Mouse (Mus musculus): ENCODE data around the gene Ift20. TPM values are rescaled to one million over a fixed set of nuclear protein-coding genes. Genes with fewer than 3 reads are reported as not detected.

Gene Ift20
- polyA plus RNA-seq, 1 experiment = 69.7 TPM

- TF ChIP-seq CTCF (IDR thresholded peaks at IDR 0.05; ENCODE audit: borderline replicate concordance, extremely low read depth, insufficient read depth, insufficient read length) (no peak), POLR2A (IDR thresholded peaks at IDR 0.05; ENCODE audit: borderline replicate concordance, extremely low read depth, insufficient read depth, insufficient read length, poor library complexity, severe bottlenecking) (no peak)
- peak; percentile 67 for DNase-seq (ENCODE audit: low read depth)
These were observed 33.1 kb upstream of the Ift20 start, which contains the start of gene Sebox for GRCm38 (mm10) chr11:78502909-78503650. TSS of gene Sebox (plus strand) at chr11:78503447.

- no peak for DNase-seq (ENCODE audit: low read depth)
- TF ChIP-seq POLR2A (IDR thresholded peaks at IDR 0.05; ENCODE audit: borderline replicate concordance, extremely low read depth, insufficient read depth, insufficient read length, poor library complexity, severe bottlenecking) = no peak
- no peak for TF ChIP-seq CTCF (IDR thresholded peaks at IDR 0.05; ENCODE audit: borderline replicate concordance, extremely low read depth, insufficient read depth, insufficient read length)
These were observed 30.7 kb upstream of the Ift20 start for GRCm38 (mm10) chr11:78505430-78505829.

GRCm38 (mm10) chr11:78509148-78509547 lies 27.0 kb upstream of the Ift20 start:
- TF ChIP-seq POLR2A (IDR thresholded peaks at IDR 0.05; ENCODE audit: borderline replicate concordance, extremely low read depth, insufficient read depth, insufficient read length, poor library complexity, severe bottlenecking) (no peak), CTCF (IDR thresholded peaks at IDR 0.05; ENCODE audit: borderline replicate concordance, extremely low read depth, insufficient read depth, insufficient read length) (peak; percentile 51; the same call in 1 of the 2 replicates)
- DNase-seq (ENCODE audit: low read depth) = peak; percentile 55

GRCm38 (mm10) chr11:78512025-78512957 lies 23.9 kb upstream of the Ift20 start, which contains the start of the genes Tmem199 and Poldip2:
TSS of gene Tmem199 (minus strand) at chr11:78512172.
TSS of gene Poldip2 (plus strand) at chr11:78512193.
- peak; percentile 98 for DNase-seq (ENCODE audit: low read depth)
- no peak for TF ChIP-seq CTCF (IDR thresholded peaks at IDR 0.05; ENCODE audit: borderline replicate concordance, extremely low read depth, insufficient read depth, insufficient read length)
- TF ChIP-seq POLR2A (IDR thresholded peaks at IDR 0.05; ENCODE audit: borderline replicate concordance, extremely low read depth, insufficient read depth, insufficient read length, poor library complexity, severe bottlenecking) = peak; percentile 100

DNA sequence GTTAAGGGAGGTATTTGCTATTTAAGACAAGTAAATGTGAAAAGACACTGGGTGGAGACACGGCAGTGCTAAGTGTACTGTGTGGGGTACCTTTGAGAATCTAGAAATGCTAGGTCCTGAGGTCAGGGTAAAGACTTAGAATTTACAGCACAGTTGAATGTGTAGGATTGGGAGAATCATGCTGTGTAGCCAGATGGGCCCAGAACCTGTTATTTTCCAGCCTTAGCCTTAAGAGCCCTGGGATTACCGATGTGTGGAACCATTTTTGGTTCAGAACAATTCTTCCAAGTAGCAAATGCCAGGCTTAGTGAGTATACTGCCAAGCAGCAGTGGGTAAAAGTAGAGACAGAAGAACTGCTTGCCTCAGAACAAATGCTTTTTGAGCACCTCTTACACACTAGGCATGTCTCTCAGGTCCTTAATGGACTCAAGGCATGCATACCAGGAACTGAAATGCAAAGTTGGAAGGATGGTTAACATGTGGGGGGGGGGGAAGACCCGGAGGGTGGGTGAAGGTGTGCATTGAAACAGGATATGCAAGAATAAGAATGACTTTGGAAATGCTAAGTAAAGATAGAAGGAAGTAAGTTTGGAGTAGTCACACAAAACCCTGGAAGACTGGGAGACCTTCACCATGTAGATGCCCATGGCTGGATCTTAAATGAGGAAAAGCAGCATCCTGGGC lies 22.9 kb upstream of the Ift20 start:
- no peak for DNase-seq (ENCODE audit: low read depth)
- TF ChIP-seq POLR2A (IDR thresholded peaks at IDR 0.05; ENCODE audit: borderline replicate concordance, extremely low read depth, insufficient read depth, insufficient read length, poor library complexity, severe bottlenecking) = no peak
- no peak for TF ChIP-seq CTCF (IDR thresholded peaks at IDR 0.05; ENCODE audit: borderline replicate concordance, extremely low read depth, insufficient read depth, insufficient read length)

DNA sequence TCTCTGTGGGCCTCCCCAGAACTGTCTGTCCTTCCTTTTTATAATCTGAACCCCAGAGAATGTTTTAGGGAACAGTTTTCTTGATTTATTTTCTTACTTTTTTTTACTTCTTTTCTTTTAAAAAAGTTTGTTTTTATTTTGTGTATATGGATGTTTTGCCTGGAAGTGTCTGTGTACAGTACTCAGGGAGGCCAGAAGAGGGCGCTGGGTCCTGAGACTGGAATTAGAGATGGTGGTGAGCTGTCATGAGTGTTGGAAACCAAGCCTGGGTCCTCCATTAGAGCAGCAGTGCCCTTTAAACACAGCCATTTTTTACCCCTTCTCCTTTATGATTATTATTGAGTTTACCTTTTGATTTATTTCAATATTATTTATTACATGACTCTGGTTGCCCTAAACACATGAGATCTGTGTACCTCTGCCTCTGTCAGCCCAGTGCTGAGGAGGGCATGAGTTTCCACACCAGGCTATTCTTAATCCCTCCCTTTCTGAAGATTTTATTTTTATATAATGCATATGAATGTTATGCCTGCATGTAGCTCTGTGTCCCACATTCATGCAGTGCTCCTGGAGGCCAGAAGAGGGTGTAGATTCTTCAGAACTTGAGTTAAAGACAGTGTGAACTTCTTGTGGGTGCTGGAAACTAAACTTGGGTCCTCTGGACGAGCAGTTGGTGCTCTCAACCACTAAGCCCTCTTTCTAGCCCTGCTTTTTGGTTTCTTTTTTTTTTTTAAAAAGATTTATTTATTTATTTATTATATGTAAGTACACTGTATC lies 20.4 kb upstream of the Ift20 start:
- DNase-seq (ENCODE audit: low read depth) = no peak
- TF ChIP-seq CTCF (IDR thresholded peaks at IDR 0.05; ENCODE audit: borderline replicate concordance, extremely low read depth, insufficient read depth, insufficient read length) = peak; percentile 44; the same call in 1 of the 2 replicates
- no peak for TF ChIP-seq POLR2A (IDR thresholded peaks at IDR 0.05; ENCODE audit: borderline replicate concordance, extremely low read depth, insufficient read depth, insufficient read length, poor library complexity, severe bottlenecking)

DNA sequence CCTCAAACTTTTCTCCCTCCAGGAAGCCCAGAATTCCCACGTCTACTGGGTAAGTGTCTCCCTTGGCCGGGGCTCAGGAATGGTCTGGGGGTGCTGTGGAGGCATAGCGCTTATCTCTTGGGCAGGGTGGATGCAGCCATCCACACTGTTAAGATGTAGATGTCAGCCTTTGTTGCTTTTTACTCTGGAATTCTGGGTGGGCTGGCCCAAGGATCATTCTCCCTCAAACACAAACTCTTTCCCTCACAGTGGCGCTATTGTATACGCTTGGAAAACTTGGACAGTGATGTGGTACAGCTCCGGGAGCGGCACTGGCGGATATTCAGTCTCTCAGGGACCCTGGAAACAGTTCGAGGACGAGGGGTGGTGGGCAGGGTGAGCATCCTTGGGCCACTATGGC lies 17.2 kb upstream of the Ift20 start:
- no peak for DNase-seq (ENCODE audit: low read depth)
- TF ChIP-seq POLR2A (IDR thresholded peaks at IDR 0.05; ENCODE audit: borderline replicate concordance, extremely low read depth, insufficient read depth, insufficient read length, poor library complexity, severe bottlenecking) (no peak), CTCF (IDR thresholded peaks at IDR 0.05; ENCODE audit: borderline replicate concordance, extremely low read depth, insufficient read depth, insufficient read length) (no peak)

DNA sequence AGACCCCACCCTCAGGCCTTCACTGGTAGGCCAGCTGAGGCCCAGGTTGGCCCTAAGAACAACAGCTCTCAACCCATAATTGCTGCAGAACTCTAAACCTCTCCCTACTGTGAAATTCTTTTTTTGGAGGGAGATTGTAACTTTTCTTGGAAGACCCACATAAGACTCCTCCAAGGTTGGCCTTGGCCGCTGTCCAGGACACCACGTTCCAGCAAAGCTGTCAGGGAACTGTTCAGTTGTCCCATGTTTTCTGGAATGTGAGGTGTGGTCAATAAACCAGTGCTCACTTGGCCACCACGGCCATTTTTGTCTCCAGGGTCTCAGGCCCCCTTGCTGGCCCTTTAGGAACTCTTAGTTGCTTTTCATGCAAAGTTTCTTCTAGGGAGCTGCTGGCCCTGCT lies 14.3 kb upstream of the Ift20 start:
- DNase-seq (ENCODE audit: low read depth) = no peak
- TF ChIP-seq POLR2A (IDR thresholded peaks at IDR 0.05; ENCODE audit: borderline replicate concordance, extremely low read depth, insufficient read depth, insufficient read length, poor library complexity, severe bottlenecking) = no peak
- TF ChIP-seq CTCF (IDR thresholded peaks at IDR 0.05; ENCODE audit: borderline replicate concordance, extremely low read depth, insufficient read depth, insufficient read length) = no peak

DNA sequence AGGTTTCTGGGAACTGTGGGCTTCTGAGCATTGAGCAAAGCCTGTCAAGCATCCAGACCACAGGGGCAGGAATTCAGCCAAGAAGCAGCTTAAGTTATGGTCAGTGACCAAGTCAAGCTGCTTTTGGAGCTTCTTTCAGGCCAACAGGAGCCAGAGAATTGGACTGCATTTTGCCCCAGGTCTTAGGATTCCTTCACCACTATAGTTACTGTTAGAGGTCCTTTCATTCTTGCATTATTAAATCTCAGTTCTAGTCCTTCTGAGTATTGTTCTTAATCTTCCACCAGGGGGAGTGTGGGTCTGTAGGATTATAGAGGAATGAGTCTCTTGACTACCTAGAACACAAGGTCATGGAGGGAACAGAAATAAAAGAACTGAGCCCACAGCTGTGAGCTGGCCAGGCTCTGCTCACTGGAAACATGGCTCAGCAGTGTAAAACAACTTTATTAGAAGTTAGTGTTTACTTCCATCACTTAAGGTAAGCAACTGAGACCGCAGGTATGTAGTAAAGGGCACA lies 13.6 kb upstream of the Ift20 start:
- no peak for DNase-seq (ENCODE audit: low read depth)
- no peak for TF ChIP-seq CTCF (IDR thresholded peaks at IDR 0.05; ENCODE audit: borderline replicate concordance, extremely low read depth, insufficient read depth, insufficient read length)
- no peak for TF ChIP-seq POLR2A (IDR thresholded peaks at IDR 0.05; ENCODE audit: borderline replicate concordance, extremely low read depth, insufficient read depth, insufficient read length, poor library complexity, severe bottlenecking)

Data from brain, embryonic 14.5 days (tissue).